Mouse (Mus musculus): Measurements from ENCODE around the gene Fbxo31. TPM values are rescaled to one million over a fixed set of nuclear protein-coding genes. Genes with fewer than 3 reads are reported as not detected.

Gene Fbxo31
- polyA plus RNA-seq, 1 experiment from 2014 or later = 16.3 TPM

GRCm38 (mm10) chr8:121577751-121578675 is 593 bp downstream of the Fbxo31 start:
- 2% methylated on average over 43 of the region's 44 CpGs for WGBS
- Histone ChIP-seq H3K27ac (ENCODE audit: low read depth, low read length) (no peak overlapping the region), H3K9me3 (ENCODE audit: control insufficient read depth, low read length) (no peaks in the 10 kb centered on the region), H3K9ac (ENCODE audit: low read length) (peak overlapping the region; percentile 86), H3K36me3 (ENCODE audit: control insufficient read depth, insufficient read depth, low read length) (no peaks in the 10 kb centered on the region), H3K4me3 (ENCODE audit: low read depth, low read length) (peak overlapping the region; percentile 88), H3K4me2 (peak overlapping the region; percentile 91), H3K27me3 (ENCODE audit: control insufficient read depth, insufficient read depth, low read length) (no peaks in the 10 kb centered on the region), H3K4me1 (ENCODE audit: control insufficient read depth, insufficient read depth, low read length) (peaks cover 15% of the 10 kb centered on the region)
- ATAC-seq (ENCODE audit: low FRiP score) (peak; percentile 17), DNase-seq (ENCODE audit: low spot score, missing footprints) (peak; percentile 94)

DNA sequence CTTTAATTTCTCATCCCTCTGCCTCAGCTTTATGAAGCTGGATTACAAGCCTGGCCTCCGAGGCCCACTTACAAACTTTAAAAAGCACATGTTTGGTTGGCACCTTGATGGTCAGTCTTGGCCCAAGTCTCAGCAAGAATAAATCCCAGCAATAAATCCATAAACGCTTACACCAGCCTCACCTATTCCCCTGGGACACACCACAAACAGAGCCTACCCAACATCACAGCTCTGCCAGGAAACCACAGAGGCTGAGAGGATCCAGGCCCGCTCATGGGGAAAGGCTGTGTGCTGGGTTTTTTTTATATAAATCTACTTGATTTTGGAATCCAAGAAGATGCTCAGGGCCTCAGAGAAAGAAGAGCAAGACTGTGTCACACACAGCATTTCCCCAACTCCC is 2.9 kb downstream of the Fbxo31 start:
- Histone ChIP-seq H3K27me3 (ENCODE audit: control insufficient read depth, insufficient read depth, low read length) (no peaks in the 10 kb centered on the region), H3K4me3 (ENCODE audit: low read depth, low read length) (no peak overlapping the region), H3K27ac (ENCODE audit: low read depth, low read length) (no peak overlapping the region), H3K9ac (ENCODE audit: low read length) (no peak overlapping the region), H3K4me1 (ENCODE audit: control insufficient read depth, insufficient read depth, low read length) (peaks cover 15% of the 10 kb centered on the region), H3K36me3 (ENCODE audit: control insufficient read depth, insufficient read depth, low read length) (no peaks in the 10 kb centered on the region), H3K4me2 (no peak overlapping the region), H3K9me3 (ENCODE audit: control insufficient read depth, low read length) (no peaks in the 10 kb centered on the region)
- DNase-seq (ENCODE audit: low spot score, missing footprints) (no peak), ATAC-seq (ENCODE audit: low FRiP score) (no peak)
- 90% methylated on average over 3 of the region's 3 CpGs for WGBS

DNA sequence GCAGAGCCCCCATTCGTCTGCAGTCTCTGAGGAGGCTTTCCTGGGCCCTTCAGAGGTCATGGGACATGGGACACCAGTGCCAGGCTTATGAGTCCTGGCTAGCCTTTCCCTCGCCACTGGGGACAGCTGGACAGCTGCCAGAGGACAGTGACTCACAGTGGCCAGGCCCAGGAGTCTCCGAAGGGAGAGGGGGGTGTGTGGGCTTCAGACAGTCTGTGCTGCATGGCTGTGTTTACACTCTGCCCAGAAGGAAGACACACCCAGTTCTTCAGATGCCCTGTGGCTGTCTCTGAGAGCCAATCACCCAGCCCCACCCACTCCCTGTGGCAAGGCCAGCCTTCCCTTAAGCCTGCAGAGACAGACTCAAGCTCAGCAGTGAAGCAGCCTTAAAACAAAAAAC is 5.3 kb downstream of the Fbxo31 start:
- Histone ChIP-seq H3K4me1 (ENCODE audit: control insufficient read depth, insufficient read depth, low read length) (peaks cover 15% of the 10 kb centered on the region), H3K9ac (ENCODE audit: low read length) (no peak overlapping the region), H3K4me3 (ENCODE audit: low read depth, low read length) (no peak overlapping the region), H3K27ac (ENCODE audit: low read depth, low read length) (no peak overlapping the region), H3K4me2 (no peak overlapping the region), H3K27me3 (ENCODE audit: control insufficient read depth, insufficient read depth, low read length) (no peaks in the 10 kb centered on the region), H3K9me3 (ENCODE audit: control insufficient read depth, low read length) (no peaks in the 10 kb centered on the region), H3K36me3 (ENCODE audit: control insufficient read depth, insufficient read depth, low read length) (no peaks in the 10 kb centered on the region)
- 69% methylated on average over 3 of the region's 3 CpGs for WGBS
- ATAC-seq (ENCODE audit: low FRiP score) (0 out of 2 replicates have a peak, but pooled peaks have one; percentile 19), DNase-seq (ENCODE audit: low spot score, missing footprints) (no peak)

DNA sequence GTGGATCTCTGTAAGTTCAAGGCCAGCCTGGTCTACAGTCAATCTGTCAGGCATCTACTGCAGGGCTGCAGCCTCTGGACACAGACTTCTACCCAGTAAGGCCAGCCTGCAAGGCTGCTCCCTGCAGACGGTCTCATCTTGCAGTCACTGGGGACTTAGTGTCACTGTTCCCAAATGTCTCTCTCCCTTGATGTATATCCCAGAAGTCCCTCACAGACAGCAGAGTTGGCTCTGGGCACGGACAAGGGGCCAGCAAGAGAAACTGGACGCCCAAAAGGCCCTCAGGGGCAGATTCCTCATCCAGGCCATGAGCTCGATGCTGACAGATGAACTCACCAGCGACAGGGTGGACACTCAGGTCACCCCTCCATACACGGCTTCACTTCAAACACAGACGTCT is 6.5 kb downstream of the Fbxo31 start:
- WGBS = 85% methylated on average over 7 of the region's 7 CpGs
- Histone ChIP-seq H3K27ac (ENCODE audit: low read depth, low read length) (no peak overlapping the region), H3K4me1 (ENCODE audit: control insufficient read depth, insufficient read depth, low read length) (peaks cover 5% of the 10 kb centered on the region)

DNA sequence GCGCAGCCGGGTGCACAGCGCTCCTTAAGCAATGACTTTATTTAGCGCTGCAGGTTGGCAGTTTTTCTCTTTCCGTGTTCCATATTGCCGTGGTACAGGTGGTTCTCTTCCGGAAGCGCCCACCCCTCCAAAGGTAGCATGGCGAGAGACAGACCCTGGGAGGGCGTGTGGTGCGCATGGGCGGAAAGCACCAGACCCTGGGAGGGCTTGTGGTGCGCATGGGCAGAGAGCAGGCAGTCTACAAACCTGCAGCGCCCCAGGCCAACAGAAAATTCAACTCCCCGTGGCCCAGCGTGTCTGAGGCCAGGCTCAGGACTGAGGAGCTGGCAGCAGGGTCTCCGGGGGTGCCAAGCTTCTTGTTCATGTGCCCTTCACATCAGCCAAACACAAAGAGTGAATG is 7.8 kb downstream of the Fbxo31 start:
- DNase-seq (ENCODE audit: low spot score, missing footprints) (no peak), ATAC-seq (ENCODE audit: low FRiP score) (no peak)
- WGBS = 84% methylated on average over 17 of the region's 17 CpGs
- Histone ChIP-seq H3K4me3 (ENCODE audit: low read depth, low read length) (no peak overlapping the region), H3K36me3 (ENCODE audit: control insufficient read depth, insufficient read depth, low read length) (no peaks in the 10 kb centered on the region), H3K9ac (ENCODE audit: low read length) (no peak overlapping the region), H3K4me2 (no peak overlapping the region), H3K4me1 (ENCODE audit: control insufficient read depth, insufficient read depth, low read length) (no peaks in the 10 kb centered on the region), H3K9me3 (ENCODE audit: control insufficient read depth, low read length) (no peaks in the 10 kb centered on the region), H3K27me3 (ENCODE audit: control insufficient read depth, insufficient read depth, low read length) (no peaks in the 10 kb centered on the region), H3K27ac (ENCODE audit: low read depth, low read length) (no peak overlapping the region)

More for the DNA sequence above, 6.5 kb downstream of the Fbxo31 start:
- no peak for ATAC-seq (ENCODE audit: low FRiP score)
- no peaks in the 10 kb centered on the region for H3K36me3 ChIP-seq (ENCODE audit: control insufficient read depth, insufficient read depth, low read length)
- no peak overlapping the region for H3K9ac ChIP-seq (ENCODE audit: low read length)
- no peaks in the 10 kb centered on the region for H3K9me3 ChIP-seq (ENCODE audit: control insufficient read depth, low read length)
- no peak for DNase-seq (ENCODE audit: low spot score, missing footprints)
- no peak overlapping the region for H3K4me2 ChIP-seq
- H3K27me3 ChIP-seq (ENCODE audit: control insufficient read depth, insufficient read depth, low read length) = no peaks in the 10 kb centered on the region
- no peak overlapping the region for H3K4me3 ChIP-seq (ENCODE audit: low read depth, low read length)

GRCm38 (mm10) chr8:121570335-121570734 is 8.3 kb downstream of the Fbxo31 start:
- DNase-seq (ENCODE audit: low spot score, missing footprints) (no peak), ATAC-seq (ENCODE audit: low FRiP score) (no peak)
- Histone ChIP-seq H3K9ac (ENCODE audit: low read length) (no peak overlapping the region), H3K4me3 (ENCODE audit: low read depth, low read length) (no peak overlapping the region), H3K27me3 (ENCODE audit: control insufficient read depth, insufficient read depth, low read length) (no peaks in the 10 kb centered on the region), H3K4me2 (no peak overlapping the region), H3K36me3 (ENCODE audit: control insufficient read depth, insufficient read depth, low read length) (no peaks in the 10 kb centered on the region), H3K27ac (ENCODE audit: low read depth, low read length) (no peak overlapping the region), H3K9me3 (ENCODE audit: control insufficient read depth, low read length) (no peaks in the 10 kb centered on the region), H3K4me1 (ENCODE audit: control insufficient read depth, insufficient read depth, low read length) (no peaks in the 10 kb centered on the region)
- 83% methylated on average over 21 of the region's 21 CpGs for WGBS

DNA sequence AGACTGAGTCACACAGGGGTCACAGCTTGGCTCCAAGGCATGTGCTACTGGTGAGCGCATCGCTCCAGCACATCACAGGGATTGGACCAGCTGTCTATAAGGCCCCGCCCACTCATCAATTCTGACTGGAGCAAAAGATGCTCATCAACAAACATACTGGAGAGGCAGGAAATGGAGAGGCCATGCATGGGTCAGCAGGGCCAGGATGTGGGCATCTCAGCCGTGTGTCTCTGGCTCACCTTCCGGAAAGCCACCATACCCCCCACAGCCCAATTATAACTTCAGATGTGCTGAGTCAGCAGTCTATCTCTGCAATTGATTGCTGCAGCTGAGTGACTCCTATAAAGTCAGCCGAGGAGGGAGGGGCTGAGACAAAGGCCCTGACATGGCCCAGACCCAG is 10.3 kb downstream of the Fbxo31 start:
- WGBS = 83% methylated on average over 6 of the region's 6 CpGs
- Histone ChIP-seq H3K9ac (ENCODE audit: low read length) (no peak overlapping the region), H3K27ac (ENCODE audit: low read depth, low read length) (no peak overlapping the region), H3K4me1 (ENCODE audit: control insufficient read depth, insufficient read depth, low read length) (peaks cover 7% of the 10 kb centered on the region; the same call in 1 of the 2 replicates), H3K4me3 (ENCODE audit: low read depth, low read length) (no peak overlapping the region), H3K27me3 (ENCODE audit: control insufficient read depth, insufficient read depth, low read length) (no peaks in the 10 kb centered on the region), H3K4me2 (no peak overlapping the region), H3K36me3 (ENCODE audit: control insufficient read depth, insufficient read depth, low read length) (no peaks in the 10 kb centered on the region), H3K9me3 (ENCODE audit: control insufficient read depth, low read length) (no peaks in the 10 kb centered on the region)
- ATAC-seq (ENCODE audit: low FRiP score) (no peak), DNase-seq (ENCODE audit: low spot score, missing footprints) (no peak)

- ATAC-seq (ENCODE audit: low FRiP score) = no peak
- H3K4me1 ChIP-seq (ENCODE audit: control insufficient read depth, insufficient read depth, low read length) = peaks cover 7% of the 10 kb centered on the region; the same call in 1 of the 2 replicates
- no peaks in the 10 kb centered on the region for H3K36me3 ChIP-seq (ENCODE audit: control insufficient read depth, insufficient read depth, low read length)
- no peak overlapping the region for H3K9ac ChIP-seq (ENCODE audit: low read length)
- H3K4me2 ChIP-seq = no peak overlapping the region
- H3K9me3 ChIP-seq (ENCODE audit: control insufficient read depth, low read length) = no peaks in the 10 kb centered on the region
- H3K27ac ChIP-seq (ENCODE audit: low read depth, low read length) = no peak overlapping the region
- H3K27me3 ChIP-seq (ENCODE audit: control insufficient read depth, insufficient read depth, low read length) = no peaks in the 10 kb centered on the region
- DNase-seq (ENCODE audit: low spot score, missing footprints) = no peak
- no peak overlapping the region for H3K4me3 ChIP-seq (ENCODE audit: low read depth, low read length)
- WGBS = 58% methylated on average over 6 of the region's 6 CpGs
These were observed 14.9 kb downstream of the Fbxo31 start for GRCm38 (mm10) chr8:121563701-121564100.

DNA sequence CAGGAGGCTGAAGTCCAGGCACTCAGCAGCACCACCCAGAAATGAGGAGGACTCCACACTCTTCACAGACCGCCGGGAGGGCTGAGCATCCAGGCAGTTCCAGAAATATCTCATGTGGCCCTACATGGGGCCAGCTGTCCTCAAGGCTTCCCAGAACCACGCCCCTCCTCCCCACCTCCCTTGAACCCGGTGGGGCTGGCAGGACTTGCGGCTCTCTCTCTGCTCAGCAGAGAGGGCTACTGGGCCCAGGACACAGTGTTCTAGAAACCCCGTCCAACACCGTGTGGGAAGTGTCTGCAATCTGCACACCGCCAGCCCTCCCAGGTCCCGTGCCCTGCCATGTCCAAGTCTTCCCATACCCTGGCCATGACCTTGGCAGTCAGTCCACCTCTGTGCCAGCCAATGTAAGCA is 15.7 kb downstream of the Fbxo31 start:
- no peak overlapping the region for H3K27ac ChIP-seq (ENCODE audit: low read depth, low read length)
- no peak for DNase-seq (ENCODE audit: low spot score, missing footprints)
- H3K4me2 ChIP-seq = no peak overlapping the region
- no peaks in the 10 kb centered on the region for H3K27me3 ChIP-seq (ENCODE audit: control insufficient read depth, insufficient read depth, low read length)
- no peaks in the 10 kb centered on the region for H3K36me3 ChIP-seq (ENCODE audit: control insufficient read depth, insufficient read depth, low read length)
- ATAC-seq (ENCODE audit: low FRiP score) = no peak
- H3K4me3 ChIP-seq (ENCODE audit: low read depth, low read length) = no peak overlapping the region
- no peak overlapping the region for H3K9ac ChIP-seq (ENCODE audit: low read length)
- peaks cover 7% of the 10 kb centered on the region; the same call in 1 of the 2 replicates for H3K4me1 ChIP-seq (ENCODE audit: control insufficient read depth, insufficient read depth, low read length)
- WGBS = 89% methylated on average over 9 of the region's 9 CpGs
- H3K9me3 ChIP-seq (ENCODE audit: control insufficient read depth, low read length) = no peaks in the 10 kb centered on the region

Data from midbrain, embryonic 11.5 days (tissue).